Mouse (Mus musculus): ENCODE measurements at regions not wholly inside any gene's neighbourhood (a gene's known extent, or its start where the extent isn't known, plus 50 kb on each side); places are given as distances from the start of the nearest gene placed in this dataset.

DNA sequence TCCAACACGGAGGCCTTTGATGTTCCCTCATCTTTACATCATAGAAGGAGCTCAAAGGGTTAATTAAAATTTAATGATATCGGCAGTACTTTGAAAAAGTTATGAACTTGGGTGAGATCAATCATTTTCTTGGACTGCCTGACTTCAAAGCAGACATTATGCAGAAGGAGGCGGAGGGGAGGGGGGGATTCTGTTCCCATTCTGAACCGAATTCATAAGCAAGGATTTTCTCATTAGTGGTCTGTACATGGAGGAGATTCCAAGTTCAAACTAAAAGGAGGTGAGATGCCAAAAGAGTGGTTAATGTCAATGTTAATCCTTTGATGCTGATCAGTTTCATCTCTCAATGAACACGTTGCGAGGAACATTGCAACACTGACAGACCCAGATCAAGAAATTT is 1110.7 kb upstream of the Tenm2 start:
- 67% methylated on average over 6 of the region's 6 CpGs for WGBS (ENCODE audit: insufficient replicate concordance)
- no peaks in the 10 kb centered on the region for H3K36me3 ChIP-seq

DNA sequence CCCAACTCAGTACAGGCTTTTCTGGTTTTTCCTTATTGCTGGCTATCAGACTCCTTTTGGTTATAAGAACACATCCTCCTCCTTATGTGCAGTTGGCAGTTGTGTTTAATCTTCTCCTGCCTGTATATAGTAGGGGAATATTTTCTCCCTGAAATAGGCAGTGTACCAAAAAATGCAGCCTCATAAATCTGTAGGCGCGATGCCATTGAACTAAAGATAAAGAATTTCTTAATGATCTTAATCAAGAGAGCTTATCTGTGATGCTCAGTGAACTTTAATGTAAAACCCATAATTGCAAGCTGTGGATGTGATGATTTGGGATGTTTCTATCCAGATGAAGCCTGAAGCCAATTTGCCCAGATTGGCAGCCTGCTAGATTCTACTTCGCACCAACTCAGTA is 1099.6 kb upstream of the Tenm2 start:
- 76% methylated on average over 3 of the region's 3 CpGs for WGBS (ENCODE audit: insufficient replicate concordance)
- H3K4me2 ChIP-seq = no peak overlapping the region
- no peak overlapping the region for H3K27ac ChIP-seq
- H3K9me3 ChIP-seq (replicated peaks) = no peaks in the 10 kb centered on the region
- H3K27me3 ChIP-seq (replicated peaks) = no peaks in the 10 kb centered on the region
- no peak for ATAC-seq
- H3K4me1 ChIP-seq = no peaks in the 10 kb centered on the region
- H3K9ac ChIP-seq = no peak overlapping the region
- H3K4me3 ChIP-seq = no peak overlapping the region
- H3K36me3 ChIP-seq = no peaks in the 10 kb centered on the region

More for the DNA sequence above, 1110.7 kb upstream of the Tenm2 start:
- Histone ChIP-seq H3K4me1 (no peaks in the 10 kb centered on the region), H3K27ac (no peak overlapping the region), H3K9me3 (replicated peaks) (no peaks in the 10 kb centered on the region), H3K9ac (no peak overlapping the region), H3K4me2 (no peak overlapping the region), H3K27me3 (replicated peaks) (no peaks in the 10 kb centered on the region), H3K4me3 (no peak overlapping the region)
- ATAC-seq = no peak

DNA sequence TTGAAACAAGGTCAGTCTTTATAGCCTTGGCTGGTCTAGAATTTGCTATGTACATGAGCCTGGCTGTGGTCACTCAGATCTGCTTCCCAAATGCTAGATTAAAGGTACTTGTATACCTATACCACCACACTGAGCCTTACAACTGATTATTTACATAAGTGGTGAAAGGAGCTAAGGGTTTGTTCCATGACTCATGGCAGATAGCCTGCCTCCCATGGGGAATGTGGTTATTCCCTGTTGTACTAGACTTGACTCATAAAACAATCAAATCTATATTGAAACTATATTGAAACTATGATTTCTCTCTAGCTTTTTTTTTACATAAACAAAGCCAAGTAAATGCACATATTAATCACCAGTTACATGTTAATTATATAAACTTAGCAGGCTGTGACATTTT is 1061.9 kb upstream of the Tenm2 start:
- H3K9ac ChIP-seq = no peak overlapping the region
- no peak for ATAC-seq
- no peak overlapping the region for H3K4me2 ChIP-seq
- H3K36me3 ChIP-seq = no peaks in the 10 kb centered on the region
- no peaks in the 10 kb centered on the region for H3K27me3 ChIP-seq (replicated peaks)
- no peaks in the 10 kb centered on the region for H3K9me3 ChIP-seq (replicated peaks)
- H3K4me1 ChIP-seq = no peaks in the 10 kb centered on the region
- H3K27ac ChIP-seq = no peak overlapping the region
- H3K4me3 ChIP-seq = no peak overlapping the region

DNA sequence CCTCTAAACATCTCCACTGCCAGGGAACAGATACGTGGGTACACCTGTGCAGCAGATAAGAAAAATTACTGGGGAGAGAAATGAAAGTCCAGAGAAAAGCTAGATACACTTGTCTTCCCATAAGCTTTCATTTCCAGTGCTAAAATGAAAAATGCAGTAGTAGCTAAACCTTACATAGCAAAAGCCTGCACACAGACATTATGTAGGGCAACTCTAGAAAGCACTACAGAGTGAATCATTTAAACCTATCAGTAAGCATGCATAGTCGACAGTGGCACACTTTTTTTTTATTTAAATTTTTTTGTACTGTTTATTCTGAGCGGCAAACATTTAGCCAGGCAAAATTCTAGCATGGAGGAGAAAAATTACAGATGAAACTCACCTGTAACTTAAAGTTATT is 1055.5 kb upstream of the Tenm2 start:
- H3K27ac ChIP-seq = no peak overlapping the region
- no peaks in the 10 kb centered on the region for H3K36me3 ChIP-seq
- no peak for ATAC-seq
- H3K4me3 ChIP-seq = no peak overlapping the region
- no peaks in the 10 kb centered on the region for H3K9me3 ChIP-seq (replicated peaks)
- no peak overlapping the region for H3K4me2 ChIP-seq
- no peaks in the 10 kb centered on the region for H3K27me3 ChIP-seq (replicated peaks)
- no peaks in the 10 kb centered on the region for H3K4me1 ChIP-seq
- H3K9ac ChIP-seq = no peak overlapping the region
- 49% methylated on average over 3 of the region's 3 CpGs for WGBS (ENCODE audit: insufficient replicate concordance)

DNA sequence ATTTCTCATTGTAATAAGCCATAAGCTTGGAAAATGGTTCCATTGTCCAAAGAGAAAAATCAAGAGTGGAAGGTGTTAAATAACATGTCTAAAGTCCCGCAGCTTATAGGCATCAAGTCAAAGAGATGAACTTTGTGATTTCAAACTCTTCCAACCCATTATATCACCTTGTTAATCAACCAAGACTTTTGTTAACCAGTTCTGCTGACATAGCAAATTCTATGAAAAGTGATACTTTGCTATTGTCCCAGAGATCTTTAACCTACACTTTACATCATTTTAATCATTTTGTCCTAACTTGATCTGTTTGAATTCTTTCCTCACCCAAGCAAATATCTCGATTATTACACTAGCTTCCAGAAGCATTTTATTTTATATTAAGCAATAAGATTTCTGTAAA is 1045.2 kb upstream of the Tenm2 start:
- no peaks in the 10 kb centered on the region for H3K9me3 ChIP-seq (replicated peaks)
- no peak overlapping the region for H3K4me2 ChIP-seq
- no peak overlapping the region for H3K9ac ChIP-seq
- no peak overlapping the region for H3K4me3 ChIP-seq
- H3K27me3 ChIP-seq (replicated peaks) = no peaks in the 10 kb centered on the region
- H3K4me1 ChIP-seq = no peaks in the 10 kb centered on the region
- H3K36me3 ChIP-seq = no peaks in the 10 kb centered on the region
- WGBS (ENCODE audit: insufficient replicate concordance) = 58% methylated on average over 2 of the region's 2 CpGs
- ATAC-seq = no peak
- no peak overlapping the region for H3K27ac ChIP-seq
